Mouse (Mus musculus): ENCODE data around the gene Fuz.

Fuz gene

GRCm38 (mm10) chr7:44890737-44891136 lies 5.1 kb upstream of the Fuz start:
- no peak for DNase-seq

GRCm38 (mm10) chr7:44891611-44892010 lies 4.3 kb upstream of the Fuz start:
- peak; percentile 21 for DNase-seq

- peak; percentile 95 for DNase-seq
Measured at GRCm38 (mm10) chr7:44892276-44892921, 3.5 kb upstream of the Fuz start, which contains the start of gene Med25. Gene Med25, minus strand, starts transcription at chr7:44892712.

- no peak for DNase-seq
Measured at GRCm38 (mm10) chr7:44893197-44893596, 2.7 kb upstream of the Fuz start.

- no peak for DNase-seq
Measured at GRCm38 (mm10) chr7:44894175-44894574, 1.7 kb upstream of the Fuz start.

GRCm38 (mm10) chr7:44895206-44895592 lies 680 bp upstream of the Fuz start:
- DNase-seq: no peak

GRCm38 (mm10) chr7:44896499-44896898 lies 620 bp downstream of the Fuz start:
- DNase-seq: no peak

GRCm38 (mm10) chr7:44898607-44899006 lies 2.7 kb downstream of the Fuz start:
- peak; percentile 58 for DNase-seq

- no peak for DNase-seq
Measured at GRCm38 (mm10) chr7:44900632-44901031, 4.8 kb downstream of the Fuz start.

- DNase-seq: peak; percentile 48
Measured at GRCm38 (mm10) chr7:44901230-44901722, 5.4 kb downstream of the Fuz start.

GRCm38 (mm10) chr7:44905430-44905829 lies 9.6 kb downstream of the Fuz start:
- DNase-seq: no peak

GRCm38 (mm10) chr7:44908706-44909476 lies 13.0 kb downstream of the Fuz start:
- no peak for DNase-seq

- DNase-seq: no peak
Measured at GRCm38 (mm10) chr7:44914396-44914795, 18.5 kb downstream of the Fuz start.

GRCm38 (mm10) chr7:44915314-44915713 lies 19.4 kb downstream of the Fuz start:
- no peak for DNase-seq

- DNase-seq: no peak
Measured at GRCm38 (mm10) chr7:44916191-44916590, 20.3 kb downstream of the Fuz start.

GRCm38 (mm10) chr7:44916881-44917280 lies 21.0 kb downstream of the Fuz start:
- no peak for DNase-seq

- no peak for DNase-seq
Measured at GRCm38 (mm10) chr7:44918219-44918618, 22.3 kb downstream of the Fuz start.

- no peak for DNase-seq
Measured at GRCm38 (mm10) chr7:44919127-44919526, 23.2 kb downstream of the Fuz start.

GRCm38 (mm10) chr7:44922530-44922929 lies 26.7 kb downstream of the Fuz start:
- DNase-seq: no peak

GRCm38 (mm10) chr7:44925468-44925867 lies 29.6 kb downstream of the Fuz start:
- peak; percentile 49 for DNase-seq

GRCm38 (mm10) chr7:44928570-44928969 lies 32.7 kb downstream of the Fuz start:
- no peak for DNase-seq

GRCm38 (mm10) chr7:44929204-44930151 lies 33.6 kb downstream of the Fuz start, which contains the start of gene Ap2a1:
Gene Ap2a1, minus strand, starts transcription at chr7:44929496.
- peak; percentile 99 for DNase-seq

GRCm38 (mm10) chr7:44938680-44939079 lies 42.8 kb downstream of the Fuz start:
- DNase-seq: no peak
